Mouse (Mus musculus) MN1 (cell line): ENCODE data around the gene Pf4.

Source experiments
- DNase-seq: peaks from one replicate; pipeline ENCODE4 v3.0.0-alpha.2; 2016; ENCODE audit warnings: low spot score

The Pf4 gene

DNA sequence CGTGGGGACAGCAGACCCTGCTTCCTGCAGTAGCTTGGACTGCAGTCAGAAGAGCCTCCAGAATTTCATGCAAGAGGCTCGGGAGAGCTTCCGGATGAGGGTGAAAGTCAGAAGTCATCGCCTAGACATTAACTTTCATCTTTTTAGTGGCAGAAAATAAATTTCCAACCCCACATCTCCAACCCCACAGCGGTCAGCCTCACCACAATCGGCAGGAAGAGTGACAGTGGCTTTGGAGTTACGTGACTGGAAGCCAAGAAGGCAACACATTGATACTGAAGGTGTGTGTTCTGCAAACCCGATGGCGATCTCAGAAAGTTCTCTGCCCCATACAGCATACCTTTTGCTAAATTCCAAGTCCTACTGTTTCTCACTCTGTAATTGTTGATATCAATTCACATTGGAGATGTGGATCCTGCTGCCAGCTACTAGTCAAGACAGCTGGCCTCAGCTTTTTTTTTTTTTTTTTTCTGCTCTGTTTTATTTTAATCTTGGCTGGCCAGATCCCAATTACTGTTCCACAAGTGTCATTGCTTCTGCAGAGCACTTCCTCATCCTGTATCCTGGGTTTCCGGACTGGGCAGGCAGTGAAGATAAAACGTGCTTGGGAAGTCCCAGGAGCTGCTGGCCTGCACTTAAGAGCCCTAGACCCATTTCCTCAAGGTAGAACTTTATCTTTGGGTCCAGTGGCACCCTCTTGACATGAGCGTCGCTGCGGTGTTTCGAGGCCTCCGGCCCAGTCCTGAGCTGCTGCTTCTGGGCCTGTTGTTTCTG is at the start of gene Pf4:
Gene Pf4, plus strand, starts transcription at position 556 of the 774 bp plus-strand sequence.
- DNase-seq: no peak

- no peak for DNase-seq
Observed at GRCm38 (mm10) chr5:90722656-90723055, 49.6 kb upstream of the Pf4 start.

GRCm38 (mm10) chr5:90728254-90728653 is 44.0 kb upstream of the Pf4 start:
- no peak for DNase-seq

- DNase-seq: no peak
Observed at GRCm38 (mm10) chr5:90731480-90731879, 40.8 kb upstream of the Pf4 start.

GRCm38 (mm10) chr5:90742029-90742428 is 30.2 kb upstream of the Pf4 start:
- DNase-seq: no peak

DNA sequence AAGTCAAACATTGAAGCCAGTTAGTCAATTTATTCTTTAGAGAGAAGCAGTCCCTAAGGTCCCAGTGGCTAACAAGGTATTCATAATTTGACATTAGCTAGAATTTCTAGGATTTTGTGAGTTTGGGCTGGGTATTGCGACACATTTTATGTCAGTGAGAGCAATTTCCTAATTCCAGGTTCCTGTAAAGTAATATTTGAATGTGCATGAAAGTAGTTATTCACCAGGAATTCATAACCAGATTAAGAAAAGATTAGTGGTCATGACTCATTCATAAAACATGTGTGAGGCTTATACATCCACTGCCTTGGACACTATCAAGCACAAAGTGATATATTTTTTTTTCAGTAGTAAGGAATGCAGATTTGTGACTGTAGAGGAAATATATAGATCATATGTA is 18.3 kb upstream of the Pf4 start:
- no peak for DNase-seq

- DNase-seq: no peak
Observed at GRCm38 (mm10) chr5:90758020-90758605, 14.1 kb upstream of the Pf4 start.

- DNase-seq: no peak
Observed at GRCm38 (mm10) chr5:90759077-90760065, 12.9 kb upstream of the Pf4 start, which contains the start of gene Cxcl5. TSS of gene Cxcl5 (plus strand) at chr5:90759360.

GRCm38 (mm10) chr5:90760303-90760702 is 11.9 kb upstream of the Pf4 start:
- no peak for DNase-seq

DNA sequence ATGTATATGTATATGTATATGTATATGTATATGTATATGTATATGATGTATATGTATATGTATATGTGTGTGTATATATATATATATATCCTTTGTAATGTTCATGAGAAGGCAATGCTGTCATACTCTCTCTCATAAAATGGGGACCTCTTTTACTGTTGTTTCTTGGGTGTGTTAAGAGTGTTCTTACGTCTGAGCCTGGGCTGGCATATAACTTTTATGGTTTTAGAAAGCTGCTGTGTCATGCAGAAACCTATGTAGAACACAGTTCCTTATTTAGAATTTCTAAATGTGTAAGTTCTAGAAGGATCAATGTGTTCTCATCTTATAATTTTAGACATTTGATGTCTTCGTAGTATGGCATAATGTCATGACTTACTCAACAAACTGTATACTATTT is 11.4 kb upstream of the Pf4 start:
- no peak for DNase-seq

- DNase-seq: no peak
Observed at GRCm38 (mm10) chr5:90761834-90762233, 10.4 kb upstream of the Pf4 start.

- DNase-seq: no peak
Observed at GRCm38 (mm10) chr5:90763912-90764665, 8.1 kb upstream of the Pf4 start.

GRCm38 (mm10) chr5:90765821-90766606 is 6.2 kb upstream of the Pf4 start:
- no peak for DNase-seq

- no peak for DNase-seq
Observed at GRCm38 (mm10) chr5:90768218-90768617, 4.0 kb upstream of the Pf4 start, which contains the start of gene Ppbp. TSS of gene Ppbp (plus strand) at chr5:90768518.

- no peak for DNase-seq
Observed at GRCm38 (mm10) chr5:90771369-90771768, 866 bp upstream of the Pf4 start.

- no peak for DNase-seq
Observed at GRCm38 (mm10) chr5:90775562-90775961, 3.3 kb downstream of the Pf4 start.

- no peak for DNase-seq
Observed at GRCm38 (mm10) chr5:90777621-90778020, 5.4 kb downstream of the Pf4 start.

- DNase-seq: no peak
Observed at GRCm38 (mm10) chr5:90778856-90779255, 6.6 kb downstream of the Pf4 start.

- DNase-seq: no peak
Observed at GRCm38 (mm10) chr5:90783697-90784096, 11.5 kb downstream of the Pf4 start.

DNA sequence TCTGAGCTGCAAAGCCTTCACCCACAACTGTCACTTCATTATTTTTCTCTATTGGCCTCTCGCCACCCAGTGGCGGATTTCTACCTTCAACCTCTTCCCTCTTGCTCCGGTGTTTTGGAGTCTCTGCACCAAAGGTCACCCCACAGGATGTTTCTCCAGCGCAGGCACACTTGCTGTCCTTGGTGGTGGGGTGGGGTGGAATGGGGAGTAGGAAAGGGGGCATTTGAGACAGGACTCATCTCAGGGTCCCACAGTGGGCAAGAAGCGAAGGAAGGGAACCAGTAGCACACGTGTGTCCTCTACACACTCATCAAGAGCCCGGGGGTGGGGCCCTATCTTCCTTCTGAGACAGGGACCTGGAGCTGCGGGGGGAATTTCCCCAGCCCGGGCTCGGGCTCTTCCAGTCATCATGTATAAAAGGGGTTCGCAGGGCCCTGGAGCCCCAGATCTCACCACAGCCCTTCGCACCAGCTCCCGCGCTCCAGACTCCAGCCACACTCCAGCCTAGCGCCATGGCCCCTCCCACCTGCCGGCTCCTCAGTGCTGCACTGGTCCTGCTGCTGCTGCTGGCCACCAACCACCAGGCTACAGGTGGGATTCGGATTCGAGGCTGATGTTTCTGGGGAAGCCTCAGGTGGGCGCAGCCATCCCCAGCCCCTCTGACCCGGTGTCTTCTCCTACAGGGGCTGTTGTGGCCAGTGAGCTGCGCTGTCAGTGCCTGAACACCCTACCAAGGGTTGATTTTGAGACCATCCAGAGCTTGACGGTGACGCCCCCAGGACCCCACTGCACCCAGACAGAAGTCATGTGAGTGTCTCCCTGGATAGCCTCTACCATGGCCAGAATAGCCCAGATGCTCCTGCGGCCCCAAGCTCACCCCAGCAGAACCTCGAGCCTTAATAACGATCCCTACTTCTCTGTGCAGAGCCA is 13.7 kb downstream of the Pf4 start, which contains the start of gene Cxcl3:
Gene Cxcl3, plus strand, starts transcription at position 445 of the 930 bp plus-strand sequence.
- DNase-seq: no peak
